Mouse (Mus musculus) limb, embryonic 13.5 days (tissue): ENCODE results near the gene Fam222b. TPM values are rescaled to one million over a fixed set of nuclear protein-coding genes. Genes with fewer than 3 reads are reported as not detected.

Experiments
- ATAC-seq: fragments of 200-750 bp; cut with Nextera tagmentation; 2 replicates; pipeline ENCODE4 v1.8.0; 2017; ENCODE audit warnings: low read depth, moderate number of reproducible peaks, moderate TSS enrichment; ENCODE audit not compliant: low FRiP score
- H3K27ac ChIP-seq: fragments of 300-500 bp; sonication (generic); 2 replicates; pipeline ENCODE4 v1.5.1; 2015; ENCODE audit warnings: inconsistent platforms, mild to moderate bottlenecking, moderate library complexity
- H3K27me3 ChIP-seq: fragments of 300-500 bp; sonication (generic); 2 replicates; pipeline ENCODE4 v1.6.1; 2015; ENCODE audit warnings: mild to moderate bottlenecking, inconsistent platforms
- H3K36me3 ChIP-seq: fragments of 300-500 bp; sonication (generic); 2 replicates; pipeline ENCODE4 v1.6.1; 2015; ENCODE audit warnings: inconsistent platforms, mild to moderate bottlenecking, moderate library complexity
- H3K4me1 ChIP-seq: fragments of 300-500 bp; sonication (generic); 2 replicates; pipeline ENCODE4 v1.6.1; 2015; ENCODE audit warnings: inconsistent platforms
- H3K4me2 ChIP-seq: fragments of 300-500 bp; sonication (generic); replicated peaks from 2 replicates; pipeline ENCODE4 v1.6.1; 2015; ENCODE audit warnings: inconsistent platforms, mild to moderate bottlenecking, moderate library complexity
- H3K4me3 ChIP-seq: fragments of 300-500 bp; sonication (generic); 2 replicates; pipeline ENCODE4 v1.5.1; 2015; ENCODE audit warnings: moderate library complexity, mild to moderate bottlenecking, inconsistent platforms
- H3K9ac ChIP-seq: fragments of 300-500 bp; sonication (generic); 2 replicates; pipeline ENCODE4 v1.6.1; 2015; ENCODE audit warnings: mild to moderate bottlenecking, inconsistent platforms
- H3K9me3 ChIP-seq: fragments of 300-500 bp; sonication (generic); 2 replicates; pipeline ENCODE4 v1.6.1; 2016; ENCODE audit warnings: inconsistent platforms
- WGBS: fragments of 180-500 bp; shearing (Covaris S2); methylation state at CpG from one replicate; pipeline ENCODE4 v1.1.7; 2015; 5-methylcytosine and 5-hydroxymethylcytosine counted together
- polyA plus RNA-seq: library from polyadenylated mRNA; unstranded; fragments of >200 nt; fragmentation: Nextera tagmentation; extraction: Ambion mirVana; gene quantifications from 2 replicates; pipeline ENCODE4 v1.2.1, GENCODE M21; 2015

Fam222b gene
- polyA plus RNA-seq, 1 experiment from 2014 or later: 16.1 TPM

DNA sequence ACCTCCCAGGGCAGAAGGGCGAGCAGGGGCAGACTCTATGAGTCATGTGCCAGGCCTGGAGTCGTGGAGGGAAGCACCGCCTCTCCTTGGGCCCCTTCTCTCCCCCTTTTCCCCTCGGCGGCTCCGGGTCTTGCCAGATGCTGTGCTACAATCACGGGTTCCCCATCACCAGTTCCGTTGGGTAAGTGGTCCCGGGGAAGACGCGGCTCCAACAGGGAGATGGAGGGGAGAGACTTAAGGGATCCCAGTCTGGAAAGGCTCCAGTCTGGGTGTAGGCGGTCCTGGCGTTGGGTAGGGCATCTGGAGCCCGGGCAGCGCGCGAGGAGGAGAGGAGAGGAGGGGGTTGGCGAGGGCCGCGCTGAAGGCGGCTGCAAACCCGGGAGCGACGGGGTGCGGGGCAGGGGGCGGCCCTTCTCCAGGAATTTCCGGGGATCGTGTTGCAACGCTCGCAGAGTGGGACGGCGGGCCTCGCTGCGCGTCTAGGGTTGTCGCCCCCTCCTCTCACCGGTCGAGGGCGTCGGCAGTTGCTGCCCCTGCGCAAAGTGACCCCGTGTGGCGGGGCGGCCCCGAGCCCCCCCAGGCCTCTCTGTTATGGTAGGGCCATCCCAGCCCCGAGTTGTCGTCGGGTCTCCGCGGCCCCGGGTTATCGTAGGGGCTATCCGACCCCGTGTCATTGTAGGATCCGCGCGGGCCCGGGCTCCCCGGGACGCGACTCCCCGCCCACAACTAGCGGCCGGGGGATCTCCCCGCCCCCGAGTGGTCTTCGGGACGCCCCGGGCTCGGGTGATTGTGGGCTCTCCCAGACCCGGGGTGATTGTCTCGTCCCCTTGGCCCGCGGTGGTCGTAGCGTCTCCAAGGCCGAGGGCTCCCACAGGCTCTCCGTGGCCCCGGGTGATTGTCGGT is 94.1 kb downstream of the Fam222b start, which contains the start of gene Rab34:
Rab34 (plus strand) TSS at position 100 of the 903 bp plus-strand sequence.
- Histone ChIP-seq H3K9me3 (no peaks in the 10 kb centered on the region), H3K36me3 (peaks cover 36% of the 10 kb centered on the region), H3K27me3 (no peaks in the 10 kb centered on the region), H3K9ac (peak within 1 kb of the TSS; percentile 95), H3K27ac (peak within 1 kb of the TSS; percentile 99), H3K4me3 (peak within 1 kb of the TSS; percentile 65), H3K4me1 (peaks cover 20% of the 10 kb centered on the region), H3K4me2 (peak within 1 kb of the TSS; percentile 73)
- WGBS: under 1% methylated on average over 77 of the region's 80 CpGs
- ATAC-seq: peak; percentile 92

- peak overlapping the region; percentile 65 for H3K4me3 ChIP-seq
- peak overlapping the region; percentile 95 for H3K9ac ChIP-seq
- H3K27ac ChIP-seq: peak overlapping the region; percentile 99
- peaks cover 19% of the 10 kb centered on the region for H3K4me1 ChIP-seq
- ATAC-seq: peak; percentile 76
- under 1% methylated on average over 40 of the region's 42 CpGs for WGBS
- peaks cover 36% of the 10 kb centered on the region for H3K36me3 ChIP-seq
- H3K9me3 ChIP-seq: no peaks in the 10 kb centered on the region
- no peaks in the 10 kb centered on the region for H3K27me3 ChIP-seq
- peak overlapping the region; percentile 73 for H3K4me2 ChIP-seq
These were observed 95.0 kb downstream of the Fam222b start for GRCm38 (mm10) chr11:78189234-78190040.

GRCm38 (mm10) chr11:78190041-78190440 is 95.6 kb downstream of the Fam222b start:
- H3K36me3 ChIP-seq: peaks cover 36% of the 10 kb centered on the region
- WGBS: 48% methylated on average over 6 of the region's 6 CpGs
- peak overlapping the region; percentile 73 for H3K4me2 ChIP-seq
- peaks cover 23% of the 10 kb centered on the region for H3K4me1 ChIP-seq
- H3K27ac ChIP-seq: peak overlapping the region; percentile 99
- peak overlapping the region; percentile 65 for H3K4me3 ChIP-seq
- no peaks in the 10 kb centered on the region for H3K9me3 ChIP-seq
- ATAC-seq: no peak
- no peaks in the 10 kb centered on the region for H3K27me3 ChIP-seq
- H3K9ac ChIP-seq: peak overlapping the region; percentile 95

GRCm38 (mm10) chr11:78193113-78193512 is 98.7 kb downstream of the Fam222b start, which contains the start of gene Proca1:
Gene Proca1, plus strand, starts transcription at chr11:78193392.
- H3K4me1 ChIP-seq: peaks cover 28% of the 10 kb centered on the region
- H3K9ac ChIP-seq: no peak within 1 kb of the TSS
- H3K9me3 ChIP-seq: no peaks in the 10 kb centered on the region
- H3K4me2 ChIP-seq: peak within 1 kb of the TSS; percentile 66
- peaks cover 36% of the 10 kb centered on the region for H3K36me3 ChIP-seq
- no peak for ATAC-seq
- WGBS: 84% methylated on average over 1 of the region's 1 CpGs
- no peaks in the 10 kb centered on the region for H3K27me3 ChIP-seq
- peak within 1 kb of the TSS; percentile 52 for H3K4me3 ChIP-seq
- no peak within 1 kb of the TSS for H3K27ac ChIP-seq

DNA sequence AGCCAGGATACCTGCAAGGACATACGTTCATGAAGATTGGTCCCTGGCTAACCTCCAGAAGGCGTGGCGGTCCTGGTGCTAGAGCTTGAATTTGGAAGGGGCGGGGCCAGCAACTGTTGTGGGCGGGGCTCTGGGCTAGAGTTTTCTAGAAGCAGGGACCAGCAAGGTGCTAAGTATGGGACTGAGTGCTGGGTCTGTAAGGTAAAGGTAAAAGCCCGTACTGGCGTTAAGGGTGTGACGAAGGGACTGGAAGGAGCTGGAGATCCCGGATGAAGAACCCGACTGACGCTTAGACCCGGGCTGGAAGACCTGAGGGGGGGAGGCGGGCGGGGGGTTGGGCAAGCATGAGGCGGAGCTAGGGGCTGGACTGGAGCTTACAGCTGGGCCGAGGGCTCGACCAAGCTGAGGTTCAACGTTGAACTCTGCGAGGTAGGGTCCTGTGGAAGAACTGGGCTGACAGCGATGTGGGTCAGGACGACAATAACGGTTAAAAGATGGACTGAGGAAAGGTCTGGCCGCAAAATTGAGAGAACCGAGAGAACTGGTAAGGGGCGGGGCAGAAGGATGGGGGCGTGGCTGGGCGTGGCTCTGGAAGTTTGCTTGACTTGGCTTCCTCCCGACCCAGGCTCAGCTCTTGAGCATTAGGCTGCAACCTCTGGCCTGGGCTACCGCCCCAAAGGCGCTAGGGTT is 100.1 kb downstream of the Fam222b start:
- ATAC-seq: peak; percentile 67
- Histone ChIP-seq H3K4me1 (peaks cover 27% of the 10 kb centered on the region), H3K9me3 (no peaks in the 10 kb centered on the region), H3K27me3 (no peaks in the 10 kb centered on the region), H3K36me3 (peaks cover 36% of the 10 kb centered on the region), H3K27ac (peak overlapping the region; percentile 58), H3K4me3 (peak overlapping the region; percentile 52), H3K9ac (peak overlapping the region; percentile 50; the same call in 1 of the 2 replicates), H3K4me2 (peak overlapping the region; percentile 66)
- WGBS: 4% methylated on average over 30 of the region's 30 CpGs

GRCm38 (mm10) chr11:78195101-78195863 is 100.8 kb downstream of the Fam222b start:
- H3K9me3 ChIP-seq: peaks cover 3% of the 10 kb centered on the region; the same call in 1 of the 2 replicates
- peak overlapping the region; percentile 66 for H3K4me2 ChIP-seq
- 61% methylated on average over 23 of the region's 23 CpGs for WGBS
- no peaks in the 10 kb centered on the region for H3K27me3 ChIP-seq
- peaks cover 32% of the 10 kb centered on the region for H3K36me3 ChIP-seq
- peak overlapping the region; percentile 22; the same call in 1 of the 2 replicates for H3K27ac ChIP-seq
- no peak for ATAC-seq
- H3K4me1 ChIP-seq: peaks cover 20% of the 10 kb centered on the region
- H3K9ac ChIP-seq: peak overlapping the region; percentile 50; the same call in 1 of the 2 replicates
- H3K4me3 ChIP-seq: peak overlapping the region; percentile 52

GRCm38 (mm10) chr11:78202372-78202771 is 107.9 kb downstream of the Fam222b start:
- Histone ChIP-seq H3K4me1 (no peaks in the 10 kb centered on the region), H3K27me3 (no peaks in the 10 kb centered on the region), H3K27ac (no peak overlapping the region), H3K36me3 (peaks cover 37% of the 10 kb centered on the region), H3K9ac (no peak overlapping the region), H3K4me2 (no peak overlapping the region), H3K4me3 (no peak overlapping the region), H3K9me3 (peaks cover 3% of the 10 kb centered on the region; the same call in 1 of the 2 replicates)
- 91% methylated on average over 3 of the region's 3 CpGs for WGBS
- no peak for ATAC-seq

DNA sequence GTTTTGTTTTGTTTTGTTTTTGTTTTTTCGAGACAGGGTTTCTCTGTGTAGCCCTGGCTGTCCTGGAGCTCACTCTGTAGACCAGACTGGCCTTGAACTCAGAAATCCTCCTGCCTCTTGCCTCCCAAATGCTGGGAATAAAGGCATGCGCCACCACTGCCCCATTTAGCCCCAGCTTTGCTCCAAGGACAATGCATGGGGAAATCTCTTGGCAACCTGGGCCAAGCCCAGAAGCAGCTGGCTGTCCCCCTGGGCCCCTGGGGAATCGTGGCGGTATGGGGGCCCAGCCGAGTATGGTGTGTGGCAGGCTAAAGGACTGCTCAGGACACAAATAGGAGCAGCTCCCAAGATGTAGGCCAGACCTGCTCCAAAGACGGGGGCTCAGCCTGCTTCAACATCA is 109.8 kb downstream of the Fam222b start:
- Histone ChIP-seq H3K4me1 (no peaks in the 10 kb centered on the region), H3K27me3 (no peaks in the 10 kb centered on the region), H3K4me3 (no peak overlapping the region), H3K36me3 (peaks cover 56% of the 10 kb centered on the region), H3K9ac (no peak overlapping the region), H3K9me3 (peaks cover 3% of the 10 kb centered on the region; the same call in 1 of the 2 replicates), H3K27ac (no peak overlapping the region), H3K4me2 (no peak overlapping the region)
- WGBS: 80% methylated on average over 6 of the region's 6 CpGs
- ATAC-seq: no peak

- no peak overlapping the region for H3K9ac ChIP-seq
- H3K36me3 ChIP-seq: peaks cover 69% of the 10 kb centered on the region
- no peak overlapping the region for H3K4me3 ChIP-seq
- no peak for ATAC-seq
- H3K9me3 ChIP-seq: no peaks in the 10 kb centered on the region
- no peaks in the 10 kb centered on the region for H3K4me1 ChIP-seq
- WGBS: 69% methylated on average over 13 of the region's 13 CpGs
- no peaks in the 10 kb centered on the region for H3K27me3 ChIP-seq
- no peak overlapping the region for H3K4me2 ChIP-seq
- H3K27ac ChIP-seq: no peak overlapping the region
These were observed 111.1 kb downstream of the Fam222b start for GRCm38 (mm10) chr11:78205361-78206206.
